Mouse (Mus musculus) heart, embryonic 16.5 days (tissue): ENCODE measurements around the gene Olfr823. TPM values are rescaled to one million over a fixed set of nuclear protein-coding genes. Genes with fewer than 3 reads are reported as not detected.
"Not testable (repeated sequence)": the region's sequence is repeated elsewhere in the genome, so short reads cannot be mapped to it uniquely, and the experiment has no call there.

Experiments used
- ATAC-seq: fragments of 200-750 bp; cut with Nextera tagmentation; replicated peaks from 2 replicates; pipeline ENCODE4 v1.8.0; 2017; ENCODE audit warnings: moderate number of reproducible peaks; ENCODE audit not compliant: insufficient read depth, low FRiP score; ENCODE audit errors: extremely low read depth
- H3K27ac ChIP-seq: fragments of 300-500 bp; sonication (generic); 2 replicates; pipeline ENCODE4 v1.5.1; 2014; ENCODE audit warnings: mild to moderate bottlenecking, low read length, control low read depth, moderate library complexity
- H3K27me3 ChIP-seq: fragments of 300-500 bp; sonication (generic); 2 replicates; pipeline ENCODE4 v1.6.1; 2014; ENCODE audit warnings: low read length, mixed read lengths; ENCODE audit not compliant: control insufficient read depth, insufficient read depth
- H3K36me3 ChIP-seq: fragments of 300-500 bp; sonication (generic); 2 replicates; pipeline ENCODE4 v1.6.1; 2014; ENCODE audit not compliant: control insufficient read depth, insufficient read depth
- H3K4me1 ChIP-seq: fragments of 300-500 bp; sonication (generic); 2 replicates; pipeline ENCODE4 v1.6.1; 2014; ENCODE audit warnings: low read length, mixed read lengths; ENCODE audit not compliant: control insufficient read depth, insufficient read depth
- H3K4me2 ChIP-seq: fragments of 300-500 bp; sonication (generic); 2 replicates; pipeline ENCODE4 v1.6.1; 2014; ENCODE audit warnings: low read depth, mild to moderate bottlenecking, control low read depth, low read length
- H3K4me3 ChIP-seq: fragments of 300-500 bp; sonication (generic); 2 replicates; pipeline ENCODE4 v1.5.1; 2014; ENCODE audit warnings: mild to moderate bottlenecking, control low read depth, low read length
- H3K9ac ChIP-seq: fragments of 300-500 bp; sonication (generic); 2 replicates; pipeline ENCODE4 v1.6.1; 2014; ENCODE audit warnings: low read length, control low read depth
- H3K9me3 ChIP-seq: fragments of 300-500 bp; sonication (generic); replicated peaks from 2 replicates; pipeline ENCODE4 v1.6.1; 2016; ENCODE audit warnings: low read length; ENCODE audit not compliant: control insufficient read depth
- WGBS: fragments of 180-500 bp; shearing (Covaris S2); extraction: QIAGEN DNeasy Blood & Tissue Kit; methylation state at CpG from one replicate; pipeline ENCODE4 v1.1.7; 2014; 5-methylcytosine and 5-hydroxymethylcytosine counted together
- polyA plus RNA-seq: library from polyadenylated mRNA; unstranded; fragments of >200 nt; fragmentation: Nextera tagmentation; extraction: Ambion mirVana; gene quantifications from 2 replicates; pipeline ENCODE4 v1.2.1, GENCODE M21; 2015

The Olfr823 gene
- not detected in 2 replicates for polyA plus RNA-seq

DNA sequence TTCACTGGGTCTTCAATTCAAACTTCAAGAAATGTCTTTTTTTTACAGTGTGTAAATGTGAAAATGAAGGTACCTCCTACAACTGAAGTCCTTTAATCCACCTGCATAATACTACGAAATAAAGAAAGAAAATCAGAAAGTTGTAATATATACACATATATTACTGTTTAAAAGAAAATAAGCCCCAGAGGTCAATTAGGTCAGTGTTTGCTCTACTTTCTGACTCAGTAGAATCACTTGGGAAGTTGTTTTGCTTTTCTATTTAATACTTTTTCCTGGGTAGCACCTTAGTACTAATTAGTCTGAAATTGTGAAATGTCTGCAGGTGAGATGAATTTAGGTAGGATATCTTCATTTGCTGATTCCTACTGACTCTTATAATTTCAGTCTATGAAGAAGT lies at the start of gene Olfr823:
Gene Olfr823, minus strand, starts transcription at position 101 of the 400 bp plus-strand sequence.
- not testable (repeated sequence) for H3K9ac ChIP-seq, H3K4me1 ChIP-seq, ATAC-seq, H3K4me3 ChIP-seq, H3K36me3 ChIP-seq, H3K27ac ChIP-seq, H3K27me3 ChIP-seq, H3K9me3 ChIP-seq, H3K4me2 ChIP-seq
- 82% methylated on average over 1 of the region's 1 CpGs for WGBS

DNA sequence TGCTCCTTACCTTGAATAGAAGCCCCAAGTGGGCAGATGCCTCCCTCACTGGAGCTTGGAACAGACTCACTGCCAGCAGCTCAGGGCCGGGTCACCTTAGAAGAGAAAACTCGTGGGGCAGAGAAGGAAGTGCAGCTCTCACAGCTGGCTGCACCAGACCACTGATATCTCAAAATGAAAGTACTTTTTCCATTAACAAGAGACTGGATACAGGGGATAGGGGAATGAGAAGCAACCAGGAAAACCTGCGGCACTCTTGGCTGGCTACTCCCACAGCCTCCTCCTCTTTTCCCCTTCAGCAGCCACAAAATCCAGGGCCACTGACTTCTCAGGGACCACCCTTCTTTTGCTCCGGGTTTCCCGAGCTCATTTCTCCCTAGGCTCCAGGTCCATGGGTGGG lies 28.9 kb upstream of the Olfr823 start:
- no peaks in the 10 kb centered on the region for H3K27me3 ChIP-seq
- H3K9me3 ChIP-seq, result no peaks in the 10 kb centered on the region
- no peak overlapping the region for H3K9ac ChIP-seq
- no peak overlapping the region for H3K4me3 ChIP-seq
- no peaks in the 10 kb centered on the region for H3K4me1 ChIP-seq
- ATAC-seq, result no peak
- no peaks in the 10 kb centered on the region for H3K36me3 ChIP-seq
- H3K4me2 ChIP-seq, result no peak overlapping the region
- 63% methylated on average over 5 of the region's 5 CpGs for WGBS
- H3K27ac ChIP-seq, result no peak overlapping the region

DNA sequence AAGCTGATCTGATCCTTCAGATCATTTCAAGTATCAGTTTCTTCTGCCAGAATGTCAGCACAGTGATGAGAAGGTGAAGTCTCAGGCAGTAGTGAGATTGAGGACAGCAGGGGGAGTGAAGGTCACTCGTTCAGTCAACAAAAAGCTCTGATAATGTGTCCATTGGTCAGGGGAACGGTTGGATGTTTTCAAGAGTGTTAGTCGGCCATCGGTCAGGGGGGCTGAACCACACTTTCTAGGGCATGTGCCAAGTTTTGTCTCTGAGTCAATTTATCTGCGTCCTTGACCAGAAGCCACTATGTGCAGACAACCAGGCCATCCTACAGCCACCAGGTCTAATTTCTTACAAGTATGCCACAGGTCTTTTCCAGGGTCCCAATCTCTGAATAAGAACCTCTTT lies 27.3 kb upstream of the Olfr823 start:
- H3K4me2 ChIP-seq, H3K27ac ChIP-seq, H3K36me3 ChIP-seq, H3K4me3 ChIP-seq, H3K9me3 ChIP-seq, H3K9ac ChIP-seq, H3K4me1 ChIP-seq, ATAC-seq, H3K27me3 ChIP-seq: not testable (repeated sequence)
- 68% methylated on average over 5 of the region's 5 CpGs for WGBS

DNA sequence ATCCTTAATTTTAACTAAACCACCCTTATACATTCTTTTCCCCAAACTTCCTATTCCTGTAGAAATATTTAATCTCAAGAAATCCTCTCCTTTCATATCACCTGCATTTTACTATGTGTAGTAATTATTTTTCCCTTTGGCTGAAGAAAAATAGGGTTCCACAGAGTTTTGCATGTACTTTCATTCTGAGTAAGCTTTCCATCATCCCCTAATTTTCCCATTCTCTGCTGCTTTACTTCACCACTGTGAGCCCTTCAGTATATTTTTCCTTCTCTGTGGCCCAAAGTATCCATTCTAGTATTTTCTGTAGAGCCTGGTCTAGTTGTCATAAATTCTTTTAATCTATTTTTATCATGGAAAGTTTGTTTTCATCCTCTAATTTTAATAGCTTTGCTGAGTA lies 19.6 kb upstream of the Olfr823 start:
- Histone ChIP-seq H3K4me1 (no peaks in the 10 kb centered on the region), H3K27me3 (no peaks in the 10 kb centered on the region), H3K27ac (no peak overlapping the region), H3K9ac (no peak overlapping the region), H3K9me3 (no peaks in the 10 kb centered on the region), H3K4me3 (no peak overlapping the region), H3K4me2 (no peak overlapping the region), H3K36me3 (no peaks in the 10 kb centered on the region)
- ATAC-seq, result no peak

DNA sequence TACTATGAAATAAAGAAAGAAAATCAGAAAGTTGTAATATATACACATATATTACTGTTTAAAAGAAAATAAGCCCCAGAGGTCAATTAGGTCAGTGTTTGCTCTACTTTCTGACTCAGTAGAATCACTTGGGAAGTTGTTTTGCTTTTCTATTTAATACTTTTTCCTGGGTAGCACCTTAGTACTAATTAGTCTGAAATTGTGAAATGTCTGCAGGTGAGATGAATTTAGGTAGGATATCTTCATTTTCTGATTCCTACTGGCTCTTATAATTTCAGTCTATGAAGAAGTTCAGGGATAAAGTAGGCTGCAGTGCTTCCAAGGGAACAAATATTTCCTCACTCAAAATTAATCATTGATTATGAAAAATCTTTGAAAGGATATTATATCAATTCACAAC lies 14.7 kb upstream of the Olfr823 start, which contains the start of gene Olfr824:
Gene Olfr824, minus strand, starts transcription at position 101 of the 400 bp plus-strand sequence.
- H3K27me3 ChIP-seq, H3K27ac ChIP-seq, H3K9me3 ChIP-seq, H3K4me2 ChIP-seq, ATAC-seq, H3K36me3 ChIP-seq, H3K4me1 ChIP-seq, H3K4me3 ChIP-seq, H3K9ac ChIP-seq: not testable (repeated sequence)

DNA sequence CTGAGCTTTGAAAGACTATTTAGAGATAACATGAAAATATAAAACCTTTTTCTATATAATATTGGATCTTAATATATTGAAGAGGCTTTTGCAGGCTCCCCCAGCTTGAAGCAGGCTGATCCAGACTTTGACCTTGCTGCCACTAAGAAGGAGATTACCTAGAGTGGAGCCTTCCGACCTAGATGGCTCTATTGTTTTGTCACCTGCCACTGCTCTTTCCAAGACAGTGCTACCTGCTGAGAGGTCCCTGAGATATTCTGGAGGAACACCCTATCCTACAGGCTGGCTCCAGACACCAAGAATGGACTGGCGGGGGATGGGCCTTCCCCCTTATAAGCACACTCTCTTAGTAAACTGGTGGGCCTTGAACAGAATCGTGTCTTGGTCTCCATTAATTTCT lies 862 bp upstream of the Olfr823 start:
- not testable (repeated sequence) for H3K36me3 ChIP-seq, H3K4me2 ChIP-seq, H3K4me1 ChIP-seq, H3K4me3 ChIP-seq, H3K9ac ChIP-seq, H3K27me3 ChIP-seq, H3K9me3 ChIP-seq, H3K27ac ChIP-seq, ATAC-seq
- WGBS, result 61% methylated on average over 3 of the region's 3 CpGs

DNA sequence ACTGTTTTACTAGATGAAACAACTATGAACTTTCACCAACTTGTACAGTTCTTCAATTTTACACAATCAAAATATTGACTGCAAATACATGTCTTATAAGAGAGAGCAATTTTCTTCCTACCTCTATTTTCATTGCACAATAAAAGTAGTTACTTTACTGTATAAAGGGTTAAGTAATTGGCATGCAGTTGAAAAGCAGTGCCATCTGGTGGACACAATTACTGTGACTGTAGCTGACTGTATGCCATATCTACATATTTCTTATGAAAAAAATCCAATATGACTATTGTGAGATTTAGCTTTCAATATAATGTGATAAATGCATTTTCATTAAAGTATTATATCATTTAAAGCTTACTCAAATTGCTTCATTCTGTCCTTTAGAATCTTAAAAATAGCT lies 19.1 kb downstream of the Olfr823 start:
- no peaks in the 10 kb centered on the region for H3K9me3 ChIP-seq
- no peaks in the 10 kb centered on the region for H3K4me1 ChIP-seq
- no peaks in the 10 kb centered on the region for H3K27me3 ChIP-seq
- H3K4me2 ChIP-seq, result no peak overlapping the region
- H3K4me3 ChIP-seq, result no peak overlapping the region
- ATAC-seq, result no peak
- no peaks in the 10 kb centered on the region for H3K36me3 ChIP-seq
- no peak overlapping the region for H3K27ac ChIP-seq
- H3K9ac ChIP-seq, result no peak overlapping the region

DNA sequence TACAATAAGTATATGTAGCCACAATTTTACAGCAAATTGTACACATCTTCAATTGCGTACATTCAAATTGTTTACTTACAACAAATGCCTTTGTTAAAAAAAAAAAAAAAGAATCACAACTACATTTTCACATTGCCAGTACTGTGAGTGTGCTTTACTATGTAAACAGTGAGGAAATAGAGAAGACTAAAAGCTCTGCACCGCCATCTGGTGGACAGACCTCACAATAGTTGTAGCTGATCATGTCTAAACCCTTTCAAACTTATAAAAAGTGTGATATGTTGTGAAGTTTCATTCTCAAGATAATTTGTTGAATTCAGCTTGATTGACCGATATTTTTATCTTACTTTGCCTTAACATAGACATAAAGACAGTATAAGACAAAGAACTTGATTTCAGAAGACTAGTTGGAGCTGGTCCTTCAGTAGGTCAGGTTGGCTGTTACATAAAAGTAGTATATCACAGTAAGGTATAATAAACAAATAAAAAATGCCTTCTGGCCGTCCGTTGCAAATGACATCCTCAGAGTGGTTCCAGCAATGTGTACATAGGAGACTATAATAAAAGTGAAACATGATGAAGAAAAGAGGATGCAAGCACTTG lies 22.2 kb downstream of the Olfr823 start:
- WGBS, result 11% methylated on average over 5 of the region's 5 CpGs
- no peak overlapping the region for H3K27ac ChIP-seq
- H3K36me3 ChIP-seq, result no peaks in the 10 kb centered on the region
- no peaks in the 10 kb centered on the region for H3K4me1 ChIP-seq
- no peak overlapping the region for H3K4me2 ChIP-seq
- no peak overlapping the region for H3K4me3 ChIP-seq
- no peak overlapping the region for H3K9ac ChIP-seq
- H3K9me3 ChIP-seq, result no peaks in the 10 kb centered on the region
- no peak for ATAC-seq
- H3K27me3 ChIP-seq, result no peaks in the 10 kb centered on the region

DNA sequence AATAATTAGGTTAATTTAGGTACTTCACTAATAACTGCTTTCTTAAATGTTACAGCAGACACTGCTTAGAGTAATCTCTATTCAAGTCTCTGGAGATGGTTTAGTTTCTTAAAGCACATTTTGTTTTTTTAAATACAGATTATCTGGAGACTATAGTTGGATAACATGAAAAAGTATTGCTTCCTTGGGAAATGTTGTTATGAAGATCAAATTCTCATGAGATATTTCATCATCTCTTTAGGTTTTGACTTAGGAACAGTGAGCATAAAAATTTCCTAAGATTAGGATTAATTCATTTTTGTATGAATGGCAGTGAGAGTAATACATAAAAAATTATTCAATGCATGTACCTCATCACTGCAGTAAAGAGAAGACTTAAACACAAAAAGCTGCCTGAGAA lies 44.3 kb downstream of the Olfr823 start, which contains the start of gene Olfr822:
Gene Olfr822, plus strand, starts transcription at position 301 of the 400 bp plus-strand sequence.
- Histone ChIP-seq H3K36me3 (no peaks in the 10 kb centered on the region), H3K27me3 (no peaks in the 10 kb centered on the region), H3K27ac (no peak within 1 kb of the TSS), H3K4me1 (no peaks in the 10 kb centered on the region), H3K4me2 (no peak within 1 kb of the TSS), H3K9me3 (no peaks in the 10 kb centered on the region), H3K4me3 (no peak within 1 kb of the TSS), H3K9ac (no peak within 1 kb of the TSS)
- no peak for ATAC-seq
